Mouse (Mus musculus) MEL (cell line): ENCODE results near the gene Pld1.

Experiments
- MAX ChIP-seq: IDR thresholded peaks from 2 replicates; pipeline ENCODE4 v1.6.1; 2011; ENCODE audit warnings: low read length, improper control_type of control experiment
- MYC ChIP-seq: IDR thresholded peaks from 2 replicates; pipeline ENCODE4 v1.6.1; 2011; ENCODE audit warnings: low read depth, mild to moderate bottlenecking, low read length, improper control_type of control experiment, moderate library complexity
- USF2 ChIP-seq, 2 experiments: IDR thresholded peaks; 2 replicates each; pipeline ENCODE4 v1.6.1; 2011 to 2012; ENCODE audit warnings: improper control_type of control experiment in 2 of 2, low read length in 2 of 2, borderline replicate concordance in 1 of 2, inconsistent platforms in 1 of 2, low read depth in 1 of 2, mild to moderate bottlenecking in 1 of 2; ENCODE audit not compliant: insufficient read depth in 1 of 2

DNA sequence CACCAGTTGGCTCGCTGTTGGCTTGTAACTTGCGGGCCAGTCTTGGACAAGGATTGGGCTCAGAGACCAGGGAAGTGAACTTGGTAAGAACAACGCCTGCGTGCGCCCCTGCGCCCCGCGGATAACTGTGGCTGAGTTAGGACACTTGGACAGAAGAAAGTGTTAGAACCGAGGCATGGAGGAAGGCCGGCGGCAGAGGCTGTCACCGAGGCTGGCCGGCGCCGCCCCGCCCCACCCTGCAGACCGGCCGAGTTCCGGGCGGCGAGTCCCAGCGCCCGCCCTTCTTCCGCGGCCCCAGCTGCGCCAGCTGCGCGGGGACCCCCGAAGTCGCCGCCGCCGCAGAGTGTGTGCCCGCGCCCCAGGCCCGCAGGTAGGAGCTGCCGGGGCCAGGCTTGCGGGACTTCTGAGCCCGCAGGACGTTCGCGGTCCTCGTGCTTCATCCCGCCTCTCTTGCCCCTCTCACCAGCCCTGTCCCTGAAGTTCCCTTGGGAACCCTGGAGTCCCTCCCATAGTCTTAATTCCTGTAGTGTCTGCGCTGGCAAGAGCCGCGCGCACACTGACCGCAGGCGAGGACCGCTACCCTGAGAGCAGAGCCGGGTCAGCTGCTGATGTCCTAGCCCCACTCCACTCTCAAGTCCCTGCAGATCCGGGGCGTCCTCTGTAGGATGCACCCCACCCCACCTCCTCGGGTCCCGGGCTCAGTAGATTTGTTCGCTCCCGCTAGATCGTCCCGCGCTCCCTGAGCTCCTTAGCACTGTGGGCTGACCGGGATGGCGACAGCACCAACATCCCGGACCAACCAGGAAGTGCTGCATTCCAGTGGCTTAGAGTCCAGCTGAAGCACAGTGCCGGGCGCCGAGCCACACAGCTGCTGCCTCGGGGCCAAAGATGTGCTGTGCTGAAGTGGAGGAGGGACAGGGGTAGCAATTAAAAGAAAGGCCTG is at the start of gene Pld1:
- no peak for TF ChIP-seq MYC
- no peak for TF ChIP-seq USF2 (IDR thresholded peaks at IDR 0.05; ENCODE audit: borderline replicate concordance in 1 of 2, insufficient read depth in 1 of 2, low read depth in 1 of 2, low read length in 2 of 2)
- no peak for TF ChIP-seq MAX
